Comparison of ENCODE assay signal across 8 mouse cellular contexts in the genomic region with DNA sequence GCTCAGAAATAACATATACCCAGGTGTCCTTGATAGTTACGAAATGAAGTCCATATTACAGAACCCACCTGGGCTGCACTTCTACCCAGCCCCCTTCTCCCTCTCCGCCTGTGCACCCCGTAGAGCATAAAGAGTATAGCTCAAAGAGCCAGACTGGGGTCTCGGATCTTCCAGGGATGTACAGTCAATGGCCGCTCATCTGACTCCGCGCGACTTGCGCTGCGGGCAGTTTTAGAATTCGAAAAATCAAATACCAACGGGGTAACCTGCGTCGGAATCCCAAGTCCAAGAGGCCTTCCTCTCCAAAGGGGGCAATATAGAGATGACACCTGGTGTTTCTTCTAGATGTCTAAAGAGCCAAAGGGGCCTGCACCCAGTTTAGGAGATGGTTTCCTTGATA. TPM values are rescaled to one million over a fixed set of nuclear protein-coding genes. Genes with fewer than 3 reads are reported as not detected.
DNase-seq lines count a peak whose midpoint lies in the region; ATAC-seq and TF ChIP-seq lines count a peak whose summit lies in the region.

No protein-coding gene starts in this region.

- in situ Hi-C loops in CH12.LX (cut with MboI; ENCODE audit: low pct_ligation_motif_present, low pct_unique_long_range_greater_than_20kb, low sequenced_read_pairs) = no loop called here

- no peak for TF ChIP-seq CTCF in CH12.LX (conservative IDR thresholded peaks at IDR 0.05 in 1 of 2, IDR thresholded peaks at IDR 0.05 in 1 of 2; ENCODE audit: low read depth in 2 of 2, low read length in 2 of 2)

- TF ChIP-seq EP300 in CH12.LX (IDR thresholded peaks at IDR 0.05; ENCODE audit: low read length) = no peak

- dilution Hi-C loops in CH12.LX (cut with MboI; ENCODE audit: extremely low pct_ligation_motif_present, extremely low pct_unique_long_range_greater_than_20kb, low sequenced_read_pairs) = no loop called here

- peak overlapping the region; percentile 90 for H3K9ac ChIP-seq in heart, embryonic 11.5 days (ENCODE audit: low read depth, low read length)
- H3K9ac ChIP-seq in CH12.LX (ENCODE audit: insufficient read depth, low read depth) = peak overlapping the region; percentile 89
- H3K9ac ChIP-seq in neural tube, embryonic 15.5 days (replicated peaks) = peak overlapping the region; percentile 98

- WGBS in heart, embryonic 11.5 days (ENCODE audit: insufficient replicate concordance) = 16% methylated on average over 14 of the region's 14 CpGs
- WGBS in limb, embryonic 10.5 days = 21% methylated on average over 14 of the region's 14 CpGs
- WGBS in neural tube, embryonic 15.5 days = 12% methylated on average over 14 of the region's 14 CpGs

- peak overlapping the region; percentile 97 for H3K27ac ChIP-seq in heart, embryonic 11.5 days (ENCODE audit: low read depth, low read length)
- no peak overlapping the region for H3K27ac ChIP-seq in CH12.LX (ENCODE audit: insufficient read depth, low read depth)
- peak overlapping the region; percentile 93 for H3K27ac ChIP-seq in limb, embryonic 10.5 days
- peak overlapping the region; percentile 97 for H3K27ac ChIP-seq in neural tube, embryonic 15.5 days (replicated peaks)

- no peak for TF ChIP-seq POLR2A in CH12.LX (IDR thresholded peaks at IDR 0.05; ENCODE audit: low read depth, low read length)

- peak overlapping the region; percentile 93 for H3K4me3 ChIP-seq in heart, embryonic 11.5 days (ENCODE audit: low read depth, low read length)
- H3K4me3 ChIP-seq in CH12.LX (replicated peaks in 1 of 3; ENCODE audit: low read depth in 2 of 3, low read length in 2 of 3, poor library complexity in 1 of 3) = peak overlapping the region; percentile 94 to 99 (median 97)
- peak overlapping the region; percentile 79 for H3K4me3 ChIP-seq in erythroblast, embryonic 14.5 days (replicated peaks)
- H3K4me3 ChIP-seq in limb, embryonic 10.5 days = peak overlapping the region; percentile 76
- peak overlapping the region; percentile 99 for H3K4me3 ChIP-seq in neural tube, embryonic 15.5 days (replicated peaks)

- DNase-seq in heart, postnatal 14 days = no peak
- DNase-seq in CH12.LX (ENCODE audit: extremely low read depth) = no peak
- peak; percentile 34 for DNase-seq in limb, embryonic 10.5 days (ENCODE audit: low spot score)
- DNase-seq in adrenal gland, adult 2 months = no peak
- no peak for DNase-seq in layer of hippocampus, adult 9-11 months

- H3K9me3 ChIP-seq in heart, embryonic 11.5 days (replicated peaks; ENCODE audit: control insufficient read depth, low read length) = no peaks in the 10 kb centered on the region
- H3K9me3 ChIP-seq in CH12.LX (replicated peaks; ENCODE audit: low read length) = no peaks in the 10 kb centered on the region
- no peaks in the 10 kb centered on the region for H3K9me3 ChIP-seq in erythroblast, embryonic 14.5 days (ENCODE audit: control insufficient read depth, low read length)
- H3K9me3 ChIP-seq in limb, embryonic 10.5 days (replicated peaks) = no peaks in the 10 kb centered on the region
- H3K9me3 ChIP-seq in neural tube, embryonic 15.5 days (replicated peaks) = no peaks in the 10 kb centered on the region

- H3K79me2 ChIP-seq in CH12.LX (replicated peaks; ENCODE audit: control insufficient read depth, extremely low read depth, insufficient read depth, poor library complexity, severe bottlenecking) = peaks cover 28% of the 10 kb centered on the region

- peaks cover 12% of the 10 kb centered on the region for H3K36me3 ChIP-seq in heart, embryonic 11.5 days (ENCODE audit: control insufficient read depth, insufficient read depth, low read length)
- peaks cover 8 to 38% of the 10 kb centered on the region in 2 experiments for H3K36me3 ChIP-seq in CH12.LX (replicated peaks in 1 of 2; ENCODE audit: control insufficient read depth in 1 of 2, insufficient read depth in 1 of 2, low read length in 1 of 2)
- peaks cover 50% of the 10 kb centered on the region for H3K36me3 ChIP-seq in erythroblast, embryonic 14.5 days (ENCODE audit: control insufficient read depth)
- H3K36me3 ChIP-seq in limb, embryonic 10.5 days = peaks cover 44% of the 10 kb centered on the region
- H3K36me3 ChIP-seq in neural tube, embryonic 15.5 days = peaks cover 28% of the 10 kb centered on the region

- ATAC-seq in heart, embryonic 11.5 days (replicated peaks; ENCODE audit: insufficient number of reproducible peaks, low FRiP score, low TSS enrichment) = no peak
- 0 out of 2 replicates have a peak, but pooled peaks have one; percentile 3 for ATAC-seq in neural tube, embryonic 15.5 days (ENCODE audit: low FRiP score)

- H3K4me2 ChIP-seq in heart, embryonic 11.5 days = peak overlapping the region; percentile 65
- H3K4me2 ChIP-seq in CH12.LX (ENCODE audit: insufficient read depth, low read depth, poor library complexity, severe bottlenecking) = peak overlapping the region; percentile 99
- peak overlapping the region; percentile 92 for H3K4me2 ChIP-seq in neural tube, embryonic 15.5 days

- intact Hi-C loops in heart, postnatal 14 days (cut with DNase I) = loop anchor here (2.0 to 5.0 kb wide), 2 partner anchors 35 to 79 kb away; a partner anchor contains a TSS

- H3K27me3 ChIP-seq in heart, embryonic 11.5 days (ENCODE audit: control insufficient read depth, insufficient read depth, low read length) = no peaks in the 10 kb centered on the region
- H3K27me3 ChIP-seq in CH12.LX (replicated peaks) = no peaks in the 10 kb centered on the region
- 0 out of 2 replicates have a peak, but pooled peaks cover 2% of the 10 kb centered on the region for H3K27me3 ChIP-seq in erythroblast, embryonic 14.5 days (ENCODE audit: control insufficient read depth)
- no peaks in the 10 kb centered on the region for H3K27me3 ChIP-seq in limb, embryonic 10.5 days (ENCODE audit: low read depth, poor library complexity, severe bottlenecking)
- no peaks in the 10 kb centered on the region for H3K27me3 ChIP-seq in neural tube, embryonic 15.5 days (replicated peaks)

- peaks cover 14% of the 10 kb centered on the region for H3K4me1 ChIP-seq in heart, embryonic 11.5 days (ENCODE audit: control insufficient read depth, insufficient read depth, low read length)
- peaks cover 14 to 49% of the 10 kb centered on the region in 2 experiments for H3K4me1 ChIP-seq in CH12.LX (ENCODE audit: control insufficient read depth in 1 of 2, insufficient read depth in 2 of 2)
- peaks cover 56% of the 10 kb centered on the region for H3K4me1 ChIP-seq in erythroblast, embryonic 14.5 days (ENCODE audit: control insufficient read depth)
- H3K4me1 ChIP-seq in limb, embryonic 10.5 days = peaks cover 18% of the 10 kb centered on the region
- peaks cover 39% of the 10 kb centered on the region for H3K4me1 ChIP-seq in neural tube, embryonic 15.5 days

- no peak for TF ChIP-seq RAD21 in CH12.LX (IDR thresholded peaks at IDR 0.05; ENCODE audit: low read depth, low read length)

TF ChIP-seq in CH12.LX, 34 proteins besides CTCF, POLR2A, EP300 and RAD21:
- TF ChIP-seq TBP (conservative IDR thresholded peaks at IDR 0.05; ENCODE audit: low read depth, low read length) = no peak

RNA-seq across cellular contexts. Expression of a gene that starts 1.0 kb away (rescaled TPM):
- polyA plus RNA-seq in heart, embryonic 11.5 days (2014; fragmentation: Nextera tagmentation; extraction: Ambion mirVana) = 30.6 and 39.8 TPM in 2 replicates
- total RNA-seq in heart, postnatal 14 days (2021) = 10 to 100 TPM; 52.9 to 57.9 TPM
- total RNA-seq in CH12.LX (2012; rRNA removed) (24.3 and 31.3 TPM in 2 replicates), CH12.LX (2014; rRNA removed) (30.8 and 33.7 TPM in 2 replicates)
- 36.7 and 42.0 TPM in 2 replicates for polyA plus RNA-seq in CH12.LX (2012; ENCODE audit: insufficient read length, low read depth)
- 14.1 and 15.2 TPM in 2 replicates for polyA plus RNA-seq in erythroblast, embryonic 14.5 days (2012)
- 55.0 and 59.5 TPM in 2 replicates for polyA plus RNA-seq in limb, embryonic 10.5 days (2016; fragmentation: Nextera tagmentation; extraction: Ambion mirVana)
- polyA plus RNA-seq in neural tube, embryonic 15.5 days (2015; fragmentation: Nextera tagmentation; extraction: Ambion mirVana) = 70.7 and 70.8 TPM in 2 replicates
- 10 to 100 TPM; 44.5 to 49.4 TPM for total RNA-seq in adrenal gland, adult 2 months (2021)
- 22.1 and 26.0 TPM in 2 replicates for polyA plus RNA-seq in adrenal gland, adult 2 months (2012; rRNA removed)

RNA-seq across cellular contexts. Expression of a gene that starts 35.1 kb away (rescaled TPM):
- polyA plus RNA-seq in heart, embryonic 11.5 days (2014; fragmentation: Nextera tagmentation; extraction: Ambion mirVana) = 52.3 and 52.6 TPM in 2 replicates
- 10 to 100 TPM; 32.9 to 34.2 TPM for total RNA-seq in heart, postnatal 14 days (2021)
- 11.5 and 17.0 TPM in 2 replicates for total RNA-seq in CH12.LX (2012; rRNA removed)
- 14.0 and 17.5 TPM in 2 replicates for total RNA-seq in CH12.LX (2014; rRNA removed)
- polyA plus RNA-seq in CH12.LX (2012; ENCODE audit: insufficient read length, low read depth) = 22.3 and 28.0 TPM in 2 replicates
- 7.0 and 7.3 TPM in 2 replicates for polyA plus RNA-seq in erythroblast, embryonic 14.5 days (2012)
- 58.6 and 59.4 TPM in 2 replicates for polyA plus RNA-seq in limb, embryonic 10.5 days (2016; fragmentation: Nextera tagmentation; extraction: Ambion mirVana)
- polyA plus RNA-seq in neural tube, embryonic 15.5 days (2015; fragmentation: Nextera tagmentation; extraction: Ambion mirVana) = 68.1 and 69.3 TPM in 2 replicates
- total RNA-seq in adrenal gland, adult 2 months (2021) = 10 to 100 TPM; 50.2 to 59.9 TPM
- 13.9 and 16.0 TPM in 2 replicates for polyA plus RNA-seq in adrenal gland, adult 2 months (2012; rRNA removed)

RNA-seq across cellular contexts. Expression of a gene that starts 38.8 kb away (rescaled TPM):
- polyA plus RNA-seq in heart, embryonic 11.5 days (2014; fragmentation: Nextera tagmentation; extraction: Ambion mirVana) = 51.4 and 63.2 TPM in 2 replicates
- total RNA-seq in heart, postnatal 14 days (2021) = 10 to 100 TPM; 65.3 to 66.0 TPM
- total RNA-seq in CH12.LX (2012; rRNA removed) (17.2 and 17.4 TPM in 2 replicates), CH12.LX (2014; rRNA removed) (5.4 and 5.7 TPM in 2 replicates)
- 115 and 135 TPM in 2 replicates for polyA plus RNA-seq in CH12.LX (2012; ENCODE audit: insufficient read length, low read depth)
- polyA plus RNA-seq in erythroblast, embryonic 14.5 days (2012) = 60.5 and 63.9 TPM in 2 replicates
- polyA plus RNA-seq in limb, embryonic 10.5 days (2016; fragmentation: Nextera tagmentation; extraction: Ambion mirVana) = 95.6 and 106 TPM in 2 replicates
- polyA plus RNA-seq in neural tube, embryonic 15.5 days (2015; fragmentation: Nextera tagmentation; extraction: Ambion mirVana) = 46.3 and 54.7 TPM in 2 replicates
- 10 to 100 TPM; 34.4 to 42.4 TPM for total RNA-seq in adrenal gland, adult 2 months (2021)
- 206 and 245 TPM in 2 replicates for polyA plus RNA-seq in adrenal gland, adult 2 months (2012; rRNA removed)
